8 mouse cellular contexts compared by ENCODE assay signal in genomic region chr8:84198871-84199270, GRCm38 (mm10). TPM values are rescaled to one million over a fixed set of nuclear protein-coding genes. Genes with fewer than 3 reads are reported as not detected.
DNase-seq lines count a peak whose midpoint lies in the region; ATAC-seq and TF ChIP-seq lines count a peak whose summit lies in the region.

No protein-coding gene starts in this region.

- H3K4me2 ChIP-seq in embryonic facial prominence, embryonic 12.5 days (replicated peaks): peak overlapping the region; percentile 52; the same call in 1 of the 2 replicates
- H3K4me2 ChIP-seq in hindbrain, postnatal 0 days (ENCODE audit: low read depth, low read length): 0 out of 2 replicates have a peak overlapping the region, but pooled peaks have one; percentile 73

- H3K36me3 ChIP-seq in embryonic facial prominence, embryonic 12.5 days: no peaks in the 10 kb centered on the region
- H3K36me3 ChIP-seq in hindbrain, postnatal 0 days (ENCODE audit: insufficient read depth, low read length): no peaks in the 10 kb centered on the region

- H3K27me3 ChIP-seq in embryonic facial prominence, embryonic 12.5 days: no peaks in the 10 kb centered on the region
- H3K27me3 ChIP-seq in hindbrain, postnatal 0 days (ENCODE audit: insufficient read depth, low read length): no peaks in the 10 kb centered on the region

- peaks cover 55% of the 10 kb centered on the region for H3K4me1 ChIP-seq in embryonic facial prominence, embryonic 12.5 days
- peaks cover 25% of the 10 kb centered on the region for H3K4me1 ChIP-seq in hindbrain, postnatal 0 days (ENCODE audit: insufficient read depth, low read length)

- ATAC-seq in embryonic facial prominence, embryonic 12.5 days (ENCODE audit: insufficient number of reproducible peaks, insufficient read depth, low FRiP score, low TSS enrichment): no peak
- no peak for ATAC-seq in hindbrain, postnatal 0 days
- ATAC-seq in inflammation-experienced regulatory T-cells, adult 6 months: no peak
- no peak for ATAC-seq in cerebellum, adult (ENCODE audit: insufficient number of reproducible peaks, low FRiP score, low TSS enrichment)

- 22% methylated on average over 4 of the region's 4 CpGs for WGBS in embryonic facial prominence, embryonic 12.5 days
- WGBS in hindbrain, postnatal 0 days: 19% methylated on average over 4 of the region's 4 CpGs

- H3K9ac ChIP-seq in embryonic facial prominence, embryonic 12.5 days: no peak overlapping the region
- no peak overlapping the region for H3K9ac ChIP-seq in hindbrain, postnatal 0 days (replicated peaks; ENCODE audit: low read length)

- no peak for TF ChIP-seq CTCF in layer of hippocampus, adult 2 months (conservative IDR thresholded peaks at IDR 0.05)
- TF ChIP-seq CTCF in hindbrain, postnatal 0 days (IDR thresholded peaks at IDR 0.05; ENCODE audit: low read depth): no peak

- peak overlapping the region; percentile 82 for H3K27ac ChIP-seq in layer of hippocampus, adult 2 months
- H3K27ac ChIP-seq in embryonic facial prominence, embryonic 12.5 days: peak overlapping the region; percentile 98
- H3K27ac ChIP-seq in hindbrain, postnatal 0 days: peak overlapping the region; percentile 83; the same call in 1 of the 2 replicates

- DNase-seq in layer of hippocampus, adult 2 months (ENCODE audit: low spot score in 2 of 2): no peak
- no peak for DNase-seq in layer of hippocampus, postnatal 14 days (ENCODE audit: low spot score in 2 of 2)
- no peak for DNase-seq in hindbrain, postnatal 0 days (ENCODE audit: low spot score)
- peak; percentile 24 for DNase-seq in neural tube, embryonic 10.5 days (ENCODE audit: extremely low spot score, low spot score)
- DNase-seq in right cerebral cortex, adult 2 months (ENCODE audit: low spot score in 2 of 2): no peak

- no peak overlapping the region for H3K4me3 ChIP-seq in layer of hippocampus, adult 2 months
- no peak overlapping the region for H3K4me3 ChIP-seq in embryonic facial prominence, embryonic 12.5 days
- no peak overlapping the region for H3K4me3 ChIP-seq in hindbrain, postnatal 0 days (ENCODE audit: low read length)

- H3K9me3 ChIP-seq in embryonic facial prominence, embryonic 12.5 days: no peaks in the 10 kb centered on the region
- H3K9me3 ChIP-seq in hindbrain, postnatal 0 days (ENCODE audit: low read length): no peaks in the 10 kb centered on the region

RNA-seq across cellular contexts. Expression of gene Nanos3, which starts 13.9 kb away (rescaled TPM):
- 1 to 10 TPM; 2.6 to 5.0 TPM for total RNA-seq in layer of hippocampus, adult 2 months (2021)
- total RNA-seq in layer of hippocampus, postnatal 14 days (2021): 1 to 10 TPM; 3.8 to 4.4 TPM
- polyA plus RNA-seq in embryonic facial prominence, embryonic 12.5 days (2016; fragmentation: Nextera tagmentation; extraction: Ambion mirVana): 5.4 and 7.2 TPM in 2 replicates
- 2.3 and 3.2 TPM in 2 replicates for total RNA-seq in hindbrain, postnatal 0 days (2014; rRNA removed)
- 11.5 and 15.5 TPM in 2 replicates for polyA plus RNA-seq in hindbrain, postnatal 0 days (2015; fragmentation: Nextera tagmentation; extraction: Ambion mirVana)
- not detected for polyA plus RNA-seq in inflammation-experienced regulatory T-cells, adult 6 months (2017; shearing (Covaris generic))

RNA-seq across cellular contexts. Expression of gene Zswim4, which starts 38.0 kb away (rescaled TPM):
- 10 to 100 TPM; 18.0 to 19.3 TPM for total RNA-seq in layer of hippocampus, adult 2 months (2021)
- total RNA-seq in layer of hippocampus, postnatal 14 days (2021): 10 to 100 TPM; 17.2 to 18.8 TPM
- 32.4 and 32.9 TPM in 2 replicates for polyA plus RNA-seq in embryonic facial prominence, embryonic 12.5 days (2016; fragmentation: Nextera tagmentation; extraction: Ambion mirVana)
- 44.1 and 50.6 TPM in 2 replicates for total RNA-seq in hindbrain, postnatal 0 days (2014; rRNA removed)
- 11.0 and 11.3 TPM in 2 replicates for polyA plus RNA-seq in hindbrain, postnatal 0 days (2015; fragmentation: Nextera tagmentation; extraction: Ambion mirVana)
- 1 to 10 TPM; 2.9 to 4.8 (median 4.4) TPM for polyA plus RNA-seq in inflammation-experienced regulatory T-cells, adult 6 months (2017; shearing (Covaris generic))

RNA-seq across cellular contexts. Expression of gene D8Ertd738e, which starts 50.6 kb away (rescaled TPM):
- total RNA-seq in layer of hippocampus, adult 2 months (2021): 100 to 1,000 TPM; 143 to 146 TPM
- total RNA-seq in layer of hippocampus, postnatal 14 days (2021): 100 to 1,000 TPM; 147 to 156 TPM
- polyA plus RNA-seq in embryonic facial prominence, embryonic 12.5 days (2016; fragmentation: Nextera tagmentation; extraction: Ambion mirVana): 322 and 341 TPM in 2 replicates
- total RNA-seq in hindbrain, postnatal 0 days (2014; rRNA removed): 69.4 and 79.5 TPM in 2 replicates
- 318 and 325 TPM in 2 replicates for polyA plus RNA-seq in hindbrain, postnatal 0 days (2015; fragmentation: Nextera tagmentation; extraction: Ambion mirVana)
- polyA plus RNA-seq in inflammation-experienced regulatory T-cells, adult 6 months (2017; shearing (Covaris generic)): 100 to 1,000 TPM; 351 to 392 (median 390) TPM

RNA-seq across cellular contexts. Expression of gene 4930432K21Rik, which starts 51.0 kb away (rescaled TPM):
- total RNA-seq in layer of hippocampus, adult 2 months (2021): 1 to 10 TPM; 2.1 to 2.9 TPM
- 1 to 10 TPM; 1.1 TPM for total RNA-seq in layer of hippocampus, postnatal 14 days (2021)
- 2.0 and 2.4 TPM in 2 replicates for polyA plus RNA-seq in embryonic facial prominence, embryonic 12.5 days (2016; fragmentation: Nextera tagmentation; extraction: Ambion mirVana)
- total RNA-seq in hindbrain, postnatal 0 days (2014; rRNA removed): 3.3 and 5.9 TPM in 2 replicates
- polyA plus RNA-seq in hindbrain, postnatal 0 days (2015; fragmentation: Nextera tagmentation; extraction: Ambion mirVana): 2.7 and 3.0 TPM in 2 replicates
- 1 to 10 TPM in 2 of 3 experiments, not detected in 1; 1.5 to 1.6 TPM for polyA plus RNA-seq in inflammation-experienced regulatory T-cells, adult 6 months (2017; shearing (Covaris generic))

RNA-seq across cellular contexts. Expression of gene Cc2d1a, which starts 51.1 kb away (rescaled TPM):
- total RNA-seq in layer of hippocampus, adult 2 months (2021): 10 to 100 TPM; 53.2 to 57.8 TPM
- total RNA-seq in layer of hippocampus, postnatal 14 days (2021): 10 to 100 TPM; 46.9 to 53.9 TPM
- 27.5 and 29.2 TPM in 2 replicates for polyA plus RNA-seq in embryonic facial prominence, embryonic 12.5 days (2016; fragmentation: Nextera tagmentation; extraction: Ambion mirVana)
- 66.2 and 75.1 TPM in 2 replicates for total RNA-seq in hindbrain, postnatal 0 days (2014; rRNA removed)
- 47.1 and 49.6 TPM in 2 replicates for polyA plus RNA-seq in hindbrain, postnatal 0 days (2015; fragmentation: Nextera tagmentation; extraction: Ambion mirVana)
- polyA plus RNA-seq in inflammation-experienced regulatory T-cells, adult 6 months (2017; shearing (Covaris generic)): 10 to 100 TPM; 13.9 to 24.2 (median 21.3) TPM
